Mouse (Mus musculus) adrenal gland, postnatal 25 days (tissue): Measurements from ENCODE around the gene Pcif1. TPM values are rescaled to one million over a fixed set of nuclear protein-coding genes. Genes with fewer than 3 reads are reported as not detected.

Experiments used
- DNase-seq: peaks from one replicate; pipeline ENCODE4 v3.0.0; 2021; ENCODE audit warnings: mixed read lengths
- total RNA-seq: library from RNA; stranded (reverse); gene quantifications from 2 replicates; pipeline ENCODE4 v1.2.3, GENCODE M21; 2021

Pcif1 gene
- total RNA-seq, 1 experiment from 2014 or later: 60.9 TPM

DNA sequence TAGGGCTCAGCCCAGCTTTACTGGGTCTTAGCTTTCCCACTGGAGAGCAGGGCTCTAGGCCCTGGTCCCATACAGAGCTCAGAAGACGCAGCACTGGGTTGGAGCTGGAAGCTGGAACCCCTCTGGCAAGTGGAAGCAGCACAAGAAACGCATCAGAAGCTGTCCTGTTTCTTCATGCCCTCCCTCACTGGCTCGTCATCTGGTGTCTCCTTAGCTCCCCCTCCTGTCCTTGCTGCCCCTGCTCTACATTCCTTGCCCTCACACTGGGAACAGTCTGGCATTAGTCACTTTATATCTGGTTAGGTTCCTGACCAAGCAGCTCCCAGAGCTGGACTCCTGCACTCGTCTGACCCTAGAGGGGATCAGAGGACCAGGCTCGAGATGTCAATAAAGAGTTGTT is 14.9 kb downstream of the Pcif1 start:
- DNase-seq: no peak

DNA sequence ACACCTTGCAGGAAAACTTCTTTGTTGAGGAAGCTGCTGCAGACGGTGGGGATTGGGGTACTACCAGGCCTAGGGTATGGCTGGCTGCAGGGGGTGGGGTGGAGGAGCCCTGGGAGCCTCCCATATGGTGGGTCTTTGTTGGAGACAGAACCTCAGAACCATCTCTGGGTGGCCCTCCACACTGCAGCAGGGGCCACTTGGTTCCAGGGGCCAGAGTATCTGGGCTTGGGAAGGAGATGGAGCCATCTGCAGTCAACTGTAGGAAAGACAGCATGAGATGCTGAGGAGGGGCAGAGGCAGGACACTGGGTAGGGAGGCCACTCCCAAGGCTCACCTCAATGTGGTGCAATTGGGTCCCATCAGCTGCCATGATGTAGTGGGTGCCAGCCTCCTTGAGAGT is 15.5 kb downstream of the Pcif1 start:
- DNase-seq: no peak

- DNase-seq: no peak
These were observed 16.8 kb downstream of the Pcif1 start for GRCm38 (mm10) chr2:164895885-164896284.

DNA sequence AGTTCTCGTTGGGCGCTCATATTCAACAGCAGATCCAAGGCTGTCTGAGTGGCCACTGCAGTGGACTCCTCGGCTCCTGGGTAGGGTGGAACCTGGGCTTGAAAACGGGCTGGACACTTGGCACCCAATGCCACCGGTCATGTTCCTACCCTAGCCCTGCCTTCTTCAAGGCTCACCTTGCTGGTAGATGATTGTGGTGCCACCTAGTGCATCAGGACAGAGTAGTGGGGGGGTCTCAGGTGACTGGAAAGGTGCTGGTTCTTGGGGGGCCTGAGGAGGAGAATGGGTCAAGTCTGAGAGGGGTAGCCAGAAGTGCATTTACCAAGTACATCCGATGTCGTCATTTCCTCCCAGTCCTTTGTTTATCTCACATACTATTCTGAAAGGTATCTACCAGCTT is 18.9 kb downstream of the Pcif1 start:
- no peak for DNase-seq

DNA sequence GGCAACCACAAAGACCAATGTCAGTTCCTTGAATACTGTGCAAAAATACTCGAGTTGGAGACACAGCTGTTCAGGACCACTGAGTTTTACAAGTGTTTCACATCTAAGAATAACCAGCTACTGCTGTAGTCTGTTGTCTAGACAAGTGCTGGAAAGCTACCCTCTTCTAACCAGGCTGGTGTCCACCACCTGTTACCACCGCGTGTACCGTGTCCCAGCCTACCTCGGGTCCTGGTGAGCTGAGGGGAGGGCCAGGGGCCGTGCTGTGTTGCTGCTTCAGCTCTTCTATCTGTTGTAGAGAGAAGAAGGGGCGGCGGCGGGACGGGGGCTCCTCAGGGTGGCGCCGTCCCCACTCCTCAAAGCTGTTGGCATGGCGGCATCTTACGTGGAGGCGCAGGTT is 19.9 kb downstream of the Pcif1 start:
- DNase-seq: no peak

DNA sequence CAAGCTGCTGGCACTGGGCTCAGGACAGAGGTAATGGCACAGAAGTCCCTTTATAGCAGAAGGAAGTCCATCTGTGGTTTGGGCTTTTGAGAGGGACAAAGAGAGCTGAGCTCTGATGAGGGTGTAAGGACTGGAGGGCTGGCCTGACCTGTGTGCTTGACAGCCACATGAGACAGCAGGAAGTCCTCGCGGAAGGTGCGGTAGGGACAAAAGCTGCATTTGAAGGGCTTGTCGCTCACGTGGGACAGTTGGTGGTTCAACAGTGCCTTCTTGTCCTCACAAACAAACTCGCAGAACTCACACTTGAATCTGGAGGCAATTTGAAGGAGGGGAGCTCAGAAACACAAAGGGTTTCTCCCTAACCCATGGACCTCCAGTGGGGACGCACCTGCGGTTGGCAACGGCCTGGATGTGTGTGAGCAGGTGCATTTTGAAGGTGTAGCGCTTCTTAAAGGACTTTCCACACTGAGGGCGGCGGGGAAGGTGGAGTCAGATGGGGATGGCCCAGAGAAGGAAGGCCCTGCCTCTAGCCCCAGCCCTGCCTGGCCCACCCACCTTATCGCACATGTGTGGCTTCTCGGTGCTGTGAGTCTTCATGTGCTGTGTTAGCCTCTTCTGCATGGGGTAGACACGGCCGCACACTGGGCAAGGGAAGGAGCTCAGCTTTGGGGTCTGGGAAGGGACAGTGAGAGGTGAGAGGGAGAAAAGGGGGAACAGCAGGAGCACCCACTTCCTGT is 20.8 kb downstream of the Pcif1 start:
- DNase-seq: no peak

DNA sequence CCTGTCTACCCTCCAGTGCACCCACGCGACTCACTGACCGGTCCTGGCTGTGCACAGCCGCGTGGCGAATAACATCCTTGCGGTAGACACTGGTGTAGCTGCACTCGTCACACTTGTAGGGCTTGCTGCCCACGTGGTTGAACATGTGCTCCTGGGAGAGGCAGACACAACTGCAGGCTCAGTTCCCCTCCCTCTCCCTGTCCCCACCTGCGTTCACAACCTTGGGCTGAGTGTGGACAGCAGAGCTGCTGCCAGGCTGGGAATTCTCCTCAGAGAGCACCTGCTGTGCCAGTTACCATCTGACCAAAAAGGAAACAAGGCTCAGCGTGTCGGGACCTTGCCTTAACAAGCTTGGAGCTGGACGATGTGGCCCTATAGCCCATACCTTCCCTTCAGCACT is 22.3 kb downstream of the Pcif1 start:
- DNase-seq: no peak

DNA sequence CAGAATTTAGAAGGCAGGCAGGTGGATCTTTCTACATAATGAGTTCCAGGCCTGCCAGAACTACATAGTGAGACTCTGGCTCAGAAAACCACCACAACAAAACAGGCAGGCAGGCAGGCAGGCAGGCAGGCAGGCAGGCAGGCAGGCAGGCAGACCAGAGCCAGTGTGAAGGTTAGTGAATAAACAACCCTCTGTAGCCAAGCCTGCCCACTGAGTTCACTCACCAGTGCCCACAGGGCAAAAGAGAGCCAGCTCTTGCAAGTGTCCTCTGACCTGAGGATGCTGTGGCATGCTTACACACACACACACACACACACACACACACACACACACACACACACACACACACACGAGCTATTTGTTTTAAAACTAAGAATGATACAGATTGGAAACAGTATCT is 24.4 kb downstream of the Pcif1 start:
- DNase-seq: no peak

GRCm38 (mm10) chr2:164906071-164906470 is 27.0 kb downstream of the Pcif1 start:
- no peak for DNase-seq

GRCm38 (mm10) chr2:164907511-164907910 is 28.4 kb downstream of the Pcif1 start:
- no peak for DNase-seq

DNA sequence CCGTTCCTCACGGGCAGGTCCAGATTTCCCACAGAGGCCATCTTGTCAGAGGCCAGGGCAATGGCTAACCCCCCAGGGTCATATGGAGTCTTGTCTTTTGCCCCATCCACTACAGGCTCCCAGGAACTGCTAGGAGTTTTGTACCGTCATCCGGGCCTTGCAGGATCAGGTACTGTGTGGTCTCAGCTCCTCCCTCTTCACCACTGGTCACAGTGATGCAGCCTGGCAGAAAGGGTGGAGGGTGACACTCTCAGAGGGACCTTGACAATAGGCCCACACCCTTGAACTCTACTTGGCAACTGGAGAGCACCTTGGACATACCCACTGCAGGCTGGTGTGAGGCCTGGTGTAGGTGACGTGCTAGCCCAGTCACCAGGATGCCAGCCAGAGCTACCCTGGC is 28.9 kb downstream of the Pcif1 start:
- no peak for DNase-seq

DNA sequence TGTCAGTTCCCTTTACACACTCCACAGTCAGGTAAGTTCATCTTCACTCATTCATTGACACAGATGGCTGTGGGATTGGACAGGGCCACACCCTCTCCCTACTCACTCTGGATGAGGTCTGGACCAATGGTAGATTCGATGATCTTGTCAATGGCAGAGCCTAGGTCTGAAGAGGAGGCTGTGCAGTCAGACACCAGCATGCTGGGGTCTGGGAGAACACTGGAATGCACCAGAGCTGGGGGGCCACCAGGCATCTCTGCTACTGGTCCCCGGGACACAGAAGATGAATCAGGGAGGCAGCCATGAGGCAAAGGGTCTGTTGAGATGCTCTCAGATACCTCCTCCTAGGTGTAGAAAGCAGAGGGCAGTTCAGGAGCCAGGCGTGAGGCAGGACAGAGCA is 30.0 kb downstream of the Pcif1 start:
- DNase-seq: no peak

DNA sequence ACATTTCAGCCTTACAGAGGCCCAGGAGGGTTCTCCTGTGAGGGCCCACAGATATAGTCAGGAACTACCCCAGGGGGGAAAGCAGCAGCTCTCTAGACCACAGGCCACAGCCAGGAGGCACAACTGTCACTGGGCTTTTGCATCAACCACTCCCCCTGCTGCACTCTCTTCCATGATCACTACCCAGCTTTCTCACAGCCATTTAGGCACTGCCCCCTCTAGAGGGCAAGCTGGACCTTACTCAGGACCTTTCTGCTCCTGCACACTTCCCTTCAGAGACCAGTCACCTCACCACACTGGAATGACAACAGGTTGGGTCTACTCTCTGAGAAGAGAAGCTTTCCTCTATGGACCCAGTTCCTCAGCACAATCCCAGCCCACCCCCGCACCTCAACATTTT is 30.4 kb downstream of the Pcif1 start:
- no peak for DNase-seq

- peak; percentile 42 for DNase-seq
These were observed 31.4 kb downstream of the Pcif1 start for GRCm38 (mm10) chr2:164910360-164911061.

- DNase-seq: peak; percentile 92
These were observed 32.3 kb downstream of the Pcif1 start, which contains the start of gene Zfp335 for GRCm38 (mm10) chr2:164911086-164912048. TSS of gene Zfp335 (minus strand) at chr2:164911757.

DNA sequence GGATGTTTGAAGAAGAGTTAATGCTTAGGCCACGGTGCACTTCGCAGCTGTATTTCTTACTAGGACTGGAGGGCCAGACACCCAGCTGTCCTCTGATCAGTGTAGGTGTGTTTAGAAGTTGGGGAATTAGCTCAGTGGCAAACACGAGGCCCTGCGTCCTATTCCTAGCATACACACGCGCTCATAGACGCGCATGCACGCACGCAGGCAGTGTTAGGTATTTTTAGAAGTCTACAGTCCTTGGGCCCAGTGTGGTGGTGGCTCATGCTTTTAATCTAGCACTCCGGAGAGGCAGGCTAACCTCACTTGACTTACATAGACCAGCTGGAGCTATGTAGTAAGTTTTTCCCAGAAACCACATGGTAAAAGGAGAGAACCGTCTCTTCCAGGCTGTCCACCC is 33.0 kb downstream of the Pcif1 start:
- peak; percentile 32 for DNase-seq

- DNase-seq: no peak
These were observed 33.8 kb downstream of the Pcif1 start for GRCm38 (mm10) chr2:164912749-164913427.

DNA sequence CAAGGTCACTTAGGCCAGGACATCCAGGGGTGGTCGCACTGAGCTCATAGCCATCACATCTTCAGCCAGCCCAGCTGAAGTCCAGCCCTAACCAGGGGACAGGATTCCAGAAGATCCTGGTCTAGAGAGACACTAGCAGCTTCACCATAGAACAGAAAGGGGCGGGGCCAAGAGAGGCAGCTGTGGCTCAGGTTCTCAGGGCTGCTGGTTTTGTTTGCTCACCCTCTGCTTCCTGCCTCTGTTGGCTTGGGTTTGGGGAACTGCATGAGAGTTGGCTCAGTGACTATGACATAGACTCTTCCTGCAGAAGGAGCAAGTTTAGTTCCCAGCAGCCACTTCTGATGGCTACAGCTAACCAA is 34.3 kb downstream of the Pcif1 start:
- DNase-seq: no peak

DNA sequence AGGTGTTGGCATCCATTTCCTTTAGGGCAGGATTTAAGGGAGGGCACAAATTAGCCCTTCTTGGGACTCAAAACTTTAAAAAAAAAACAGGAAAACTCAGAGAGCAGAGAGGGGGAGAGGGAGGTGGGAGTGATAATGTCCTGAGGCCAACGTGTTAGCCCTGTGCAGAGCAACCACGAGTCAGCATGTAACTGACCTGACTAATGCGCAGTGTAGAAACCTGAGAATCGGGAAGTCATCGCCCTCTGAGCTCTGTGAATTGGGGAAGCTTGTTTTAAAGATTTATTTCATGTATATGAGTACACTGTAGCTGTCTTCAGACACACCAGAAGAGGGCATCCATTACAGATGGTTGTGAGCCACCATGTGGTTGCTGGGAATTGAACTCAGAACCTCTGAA is 37.7 kb downstream of the Pcif1 start:
- no peak for DNase-seq

DNA sequence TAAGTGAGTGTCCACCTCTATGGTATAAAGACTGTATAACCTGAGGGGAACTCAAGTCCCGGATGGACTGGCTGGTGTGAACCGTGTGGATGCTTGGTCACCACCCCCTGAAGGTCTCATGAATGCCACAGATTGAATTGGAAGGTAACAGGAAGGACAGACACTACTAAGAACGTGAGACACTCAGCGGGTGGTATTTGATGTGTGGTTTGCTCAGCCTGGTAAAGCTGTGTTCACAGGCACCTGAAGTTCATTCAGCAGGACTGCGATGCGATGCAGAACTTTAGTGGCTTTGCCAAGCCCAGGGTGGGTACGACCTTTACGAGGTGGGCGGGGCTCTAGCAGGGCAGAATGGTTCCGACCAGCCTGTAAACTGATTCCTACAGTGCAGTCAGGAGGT is 38.3 kb downstream of the Pcif1 start:
- no peak for DNase-seq

DNA sequence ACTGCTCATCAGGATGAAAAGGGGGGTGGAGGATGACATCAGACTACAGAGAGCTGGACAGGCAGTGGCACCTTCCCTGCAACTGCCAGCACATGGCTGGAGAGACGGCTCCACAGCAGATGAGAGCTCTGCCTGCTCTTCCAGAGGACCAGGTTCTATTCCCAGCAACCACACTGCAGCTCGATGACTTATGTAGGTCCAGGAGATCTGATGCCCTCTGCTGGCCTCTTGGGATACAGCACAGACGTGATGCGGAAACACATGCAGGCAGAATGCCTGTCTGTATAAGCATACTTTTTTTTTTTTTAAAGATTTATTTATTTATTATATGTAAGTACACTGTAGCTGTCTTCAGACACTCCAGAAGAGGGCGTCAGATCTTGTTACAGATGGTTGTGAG is 39.2 kb downstream of the Pcif1 start:
- peak; percentile 33 for DNase-seq

GRCm38 (mm10) chr2:164921984-164922383 is 42.9 kb downstream of the Pcif1 start:
- DNase-seq: no peak
